Mouse (Mus musculus) left cerebral cortex, postnatal 10 days (tissue): ENCODE measurements around the gene Spin2f. TPM values are rescaled to one million over a fixed set of nuclear protein-coding genes. Genes with fewer than 3 reads are reported as not detected.
A peak's percentile ranks its signal among the peaks of the same experiment; 100 is the strongest.
"Not testable (repeated sequence)": the region's sequence is repeated elsewhere in the genome, so short reads cannot be mapped to it uniquely, and the experiment has no call there.

ENCODE experiments used
- DNase-seq, 2 experiments: peaks; one replicate each; pipeline ENCODE4 v3.0.0; 2021 to 2022; ENCODE audit warnings: low spot score in 2 of 2, mixed read lengths in 1 of 2; ENCODE audit errors: extremely low spot score in 1 of 2
- intact Hi-C: fragments of 180-260 bp; cut with DNase I; formaldehyde crosslinking; loops from one replicate; pipeline ENCODE4 v1.15.1; 2025
- total RNA-seq, 2 experiments: library from RNA; stranded (reverse); gene quantifications; 2 replicates each; pipeline ENCODE4 v1.2.3; 2021

Gene Spin2f
- not detected for total RNA-seq

GRCm38 (mm10) chrX:31253594-31253993 is at the start of gene Spin2f:
Gene Spin2f, plus strand, starts transcription at chrX:31253894.
- DNase-seq, intact Hi-C loops: not testable (repeated sequence)

GRCm38 (mm10) chrX:31212136-31212535 is 41.6 kb upstream of the Spin2f start:
- intact Hi-C loops, DNase-seq: not testable (repeated sequence)

- intact Hi-C loops: not testable (repeated sequence)
- DNase-seq: peak in 1 of 2 experiments; percentile 21
Measured at GRCm38 (mm10) chrX:31223536-31223935, 30.2 kb upstream of the Spin2f start.

GRCm38 (mm10) chrX:31235088-31235487 is 18.6 kb upstream of the Spin2f start:
- DNase-seq, intact Hi-C loops: not testable (repeated sequence)

GRCm38 (mm10) chrX:31241754-31242153 is 11.9 kb upstream of the Spin2f start:
- DNase-seq, intact Hi-C loops: not testable (repeated sequence)

Other genes starting within 250 kb of the Spin2f start
- not detected for gene Btbd35f29, start 136.2 kb upstream of the Spin2f start, total RNA-seq
- gene Btbd35f26, start 82.6 kb downstream of the Spin2f start, total RNA-seq: not detected
- gene Btbd35f19, start 130.0 kb downstream of the Spin2f start, total RNA-seq: not detected